Mouse (Mus musculus): ENCODE measurements at regions not wholly inside any gene's neighbourhood (a gene's known extent, or its start where the extent isn't known, plus 50 kb on each side); places are given as distances from the start of the nearest gene placed in this dataset.
"Not testable (repeated sequence)": the region's sequence is repeated elsewhere in the genome, so short reads cannot be mapped to it uniquely, and the experiment has no call there.

GRCm38 (mm10) chr12:51174906-51175756 is 172.7 kb upstream of the G2e3 start:
- H3K4me3 ChIP-seq (ENCODE audit: control insufficient read depth, low read depth, low read length), result no peak overlapping the region

DNA sequence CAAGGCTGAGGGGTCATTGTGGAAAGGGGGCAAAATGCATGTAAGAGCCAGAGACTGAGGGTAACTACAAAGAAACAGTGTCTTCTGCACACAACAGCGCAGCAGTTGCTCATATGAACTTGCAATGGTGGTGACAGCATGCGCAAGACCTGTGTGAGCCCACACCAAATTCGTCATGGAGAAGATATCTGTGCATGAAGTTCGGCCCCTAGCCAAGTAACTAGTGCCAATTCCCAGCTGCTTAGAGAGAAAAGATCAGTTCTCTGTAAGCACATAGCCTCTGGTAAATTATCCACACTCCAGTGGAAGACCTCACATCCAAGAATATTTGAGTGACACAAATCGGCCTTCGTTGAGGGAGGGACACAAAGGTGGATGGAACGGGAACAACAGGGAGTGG is 182.7 kb upstream of the G2e3 start:
- Histone ChIP-seq H3K27me3 (ENCODE audit: control insufficient read depth, insufficient read depth, low read length) (no peaks in the 10 kb centered on the region), H3K4me3 (ENCODE audit: control insufficient read depth, low read depth, low read length) (no peak overlapping the region), H3K27ac (ENCODE audit: control insufficient read depth, insufficient read depth, low read depth, low read length) (no peak overlapping the region), H3K4me1 (ENCODE audit: control insufficient read depth, insufficient read depth, low read length) (no peaks in the 10 kb centered on the region), H3K36me3 (ENCODE audit: control insufficient read depth, insufficient read depth, low read length) (no peaks in the 10 kb centered on the region)
- no peak for TF ChIP-seq CTCF (IDR thresholded peaks at IDR 0.05; ENCODE audit: control insufficient read depth, insufficient read depth, insufficient replicate concordance, low read depth, low read length)
- TF ChIP-seq POLR2A (IDR thresholded peaks at IDR 0.05; ENCODE audit: control insufficient read depth, low read depth, low read length), result no peak

More at GRCm38 (mm10) chr12:51174906-51175756, 172.7 kb upstream of the G2e3 start:
- TF ChIP-seq CTCF (IDR thresholded peaks at IDR 0.05; ENCODE audit: control insufficient read depth, insufficient read depth, insufficient replicate concordance, low read depth, low read length) (no peak), POLR2A (IDR thresholded peaks at IDR 0.05; ENCODE audit: control insufficient read depth, low read depth, low read length) (no peak)
- Histone ChIP-seq H3K36me3 (ENCODE audit: control insufficient read depth, insufficient read depth, low read length) (no peaks in the 10 kb centered on the region), H3K27ac (ENCODE audit: control insufficient read depth, insufficient read depth, low read depth, low read length) (no peak overlapping the region), H3K4me1 (ENCODE audit: control insufficient read depth, insufficient read depth, low read length) (no peaks in the 10 kb centered on the region), H3K27me3 (ENCODE audit: control insufficient read depth, insufficient read depth, low read length) (no peaks in the 10 kb centered on the region)

DNA sequence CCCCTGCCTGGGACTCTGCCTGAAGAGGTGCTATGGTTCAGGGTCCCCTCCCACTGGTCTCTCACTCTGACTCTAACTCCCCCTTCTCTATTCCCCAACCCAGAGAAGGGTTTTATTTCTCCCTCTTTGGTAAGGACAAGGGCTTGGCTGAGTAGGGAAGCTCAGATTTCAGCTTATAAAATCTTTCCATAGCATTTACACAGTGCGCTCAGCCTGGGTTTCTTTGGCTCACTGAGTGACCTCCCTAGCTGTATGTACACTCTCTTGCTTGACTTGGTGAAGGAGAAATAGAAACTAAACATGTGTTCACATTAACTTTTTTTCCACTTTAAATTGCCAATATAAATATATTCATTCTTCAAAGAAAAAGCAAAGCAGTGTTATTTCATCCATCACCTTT is 186.9 kb upstream of the G2e3 start:
- no peak overlapping the region for H3K4me3 ChIP-seq (ENCODE audit: control insufficient read depth, low read depth, low read length)
- TF ChIP-seq POLR2A (IDR thresholded peaks at IDR 0.05; ENCODE audit: control insufficient read depth, low read depth, low read length) (no peak), CTCF (IDR thresholded peaks at IDR 0.05; ENCODE audit: control insufficient read depth, insufficient read depth, insufficient replicate concordance, low read depth, low read length) (no peak)
- H3K27me3 ChIP-seq (ENCODE audit: control insufficient read depth, insufficient read depth, low read length), result no peaks in the 10 kb centered on the region
- H3K36me3 ChIP-seq (ENCODE audit: control insufficient read depth, insufficient read depth, low read length), result no peaks in the 10 kb centered on the region
- H3K27ac ChIP-seq (ENCODE audit: control insufficient read depth, insufficient read depth, low read depth, low read length), result no peak overlapping the region
- H3K4me1 ChIP-seq (ENCODE audit: control insufficient read depth, insufficient read depth, low read length), result peaks cover 2% of the 10 kb centered on the region; the same call in 1 of the 2 replicates

GRCm38 (mm10) chr12:51160122-51160521 is 187.7 kb upstream of the G2e3 start:
- H3K4me1 ChIP-seq (ENCODE audit: control insufficient read depth, insufficient read depth, low read length), result peaks cover 2% of the 10 kb centered on the region; the same call in 1 of the 2 replicates
- H3K36me3 ChIP-seq (ENCODE audit: control insufficient read depth, insufficient read depth, low read length), result no peaks in the 10 kb centered on the region
- H3K27ac ChIP-seq (ENCODE audit: control insufficient read depth, insufficient read depth, low read depth, low read length), result no peak overlapping the region
- H3K27me3 ChIP-seq (ENCODE audit: control insufficient read depth, insufficient read depth, low read length), result no peaks in the 10 kb centered on the region
- TF ChIP-seq CTCF (IDR thresholded peaks at IDR 0.05; ENCODE audit: control insufficient read depth, insufficient read depth, insufficient replicate concordance, low read depth, low read length), result no peak
- TF ChIP-seq POLR2A (IDR thresholded peaks at IDR 0.05; ENCODE audit: control insufficient read depth, low read depth, low read length), result no peak
- no peak overlapping the region for H3K4me3 ChIP-seq (ENCODE audit: control insufficient read depth, low read depth, low read length)

DNA sequence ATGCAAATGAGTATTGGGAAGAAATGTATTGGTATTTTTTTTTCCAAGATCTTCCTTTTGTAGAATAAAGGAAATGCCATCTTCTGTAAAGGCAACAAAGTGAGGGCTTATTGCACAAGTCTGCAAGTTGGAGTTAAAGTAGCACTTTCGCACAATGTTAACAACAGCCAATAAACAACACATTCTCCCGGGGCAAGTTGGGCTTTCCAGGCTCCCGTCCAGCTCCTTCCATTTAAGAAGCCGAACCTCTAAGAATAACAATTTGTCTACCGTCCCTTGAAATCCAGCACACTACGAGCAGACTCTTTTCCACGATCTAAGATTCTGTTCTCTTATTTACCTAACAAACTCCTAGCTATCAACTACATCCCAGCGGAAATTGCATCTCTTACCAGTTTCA is 199.9 kb upstream of the G2e3 start:
- no peaks in the 10 kb centered on the region for H3K4me1 ChIP-seq (ENCODE audit: control insufficient read depth, insufficient read depth, low read length)
- TF ChIP-seq CTCF (IDR thresholded peaks at IDR 0.05; ENCODE audit: control insufficient read depth, insufficient read depth, insufficient replicate concordance, low read depth, low read length) (no peak), POLR2A (IDR thresholded peaks at IDR 0.05; ENCODE audit: control insufficient read depth, low read depth, low read length) (no peak)
- H3K27ac ChIP-seq (ENCODE audit: control insufficient read depth, insufficient read depth, low read depth, low read length), result no peak overlapping the region
- no peaks in the 10 kb centered on the region for H3K27me3 ChIP-seq (ENCODE audit: control insufficient read depth, insufficient read depth, low read length)
- no peak overlapping the region for H3K4me3 ChIP-seq (ENCODE audit: control insufficient read depth, low read depth, low read length)
- H3K36me3 ChIP-seq (ENCODE audit: control insufficient read depth, insufficient read depth, low read length), result no peaks in the 10 kb centered on the region

- Histone ChIP-seq H3K4me1 (ENCODE audit: control insufficient read depth, insufficient read depth, low read length) (no peaks in the 10 kb centered on the region), H3K27ac (ENCODE audit: control insufficient read depth, insufficient read depth, low read depth, low read length) (no peak overlapping the region), H3K36me3 (ENCODE audit: control insufficient read depth, insufficient read depth, low read length) (no peaks in the 10 kb centered on the region), H3K4me3 (ENCODE audit: control insufficient read depth, low read depth, low read length) (no peak overlapping the region), H3K27me3 (ENCODE audit: control insufficient read depth, insufficient read depth, low read length) (no peaks in the 10 kb centered on the region)
- TF ChIP-seq POLR2A (IDR thresholded peaks at IDR 0.05; ENCODE audit: control insufficient read depth, low read depth, low read length) (no peak), CTCF (IDR thresholded peaks at IDR 0.05; ENCODE audit: control insufficient read depth, insufficient read depth, insufficient replicate concordance, low read depth, low read length) (no peak)
Observed at GRCm38 (mm10) chr12:51143840-51144239, 204.0 kb upstream of the G2e3 start.

DNA sequence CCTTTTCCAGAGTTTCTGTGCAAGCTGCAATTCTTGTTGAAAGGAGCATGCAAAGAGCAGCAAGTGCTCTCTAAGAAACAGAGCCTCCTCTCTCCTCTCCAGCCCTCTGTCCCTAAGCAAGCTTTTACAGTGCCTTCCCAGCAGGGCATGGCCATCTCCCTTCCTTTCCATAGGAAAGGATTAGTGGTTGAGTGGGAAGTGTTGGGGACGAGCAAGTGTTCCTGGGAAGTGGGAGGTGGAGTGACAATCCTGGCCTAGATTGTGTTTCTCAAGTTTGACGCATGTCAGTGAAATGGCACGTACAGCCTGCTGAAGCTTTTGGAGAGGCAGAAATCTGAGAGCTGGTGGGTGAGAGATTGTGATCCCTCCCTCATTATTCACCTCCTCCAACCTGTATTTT is 204.7 kb upstream of the G2e3 start:
- TF ChIP-seq POLR2A (IDR thresholded peaks at IDR 0.05; ENCODE audit: control insufficient read depth, low read depth, low read length) (no peak), CTCF (IDR thresholded peaks at IDR 0.05; ENCODE audit: control insufficient read depth, insufficient read depth, insufficient replicate concordance, low read depth, low read length) (no peak)
- Histone ChIP-seq H3K4me1 (ENCODE audit: control insufficient read depth, insufficient read depth, low read length) (no peaks in the 10 kb centered on the region), H3K27me3 (ENCODE audit: control insufficient read depth, insufficient read depth, low read length) (no peaks in the 10 kb centered on the region), H3K4me3 (ENCODE audit: control insufficient read depth, low read depth, low read length) (no peak overlapping the region), H3K36me3 (ENCODE audit: control insufficient read depth, insufficient read depth, low read length) (no peaks in the 10 kb centered on the region), H3K27ac (ENCODE audit: control insufficient read depth, insufficient read depth, low read depth, low read length) (no peak overlapping the region)

- not testable (repeated sequence) for H3K27me3 ChIP-seq (ENCODE audit: control insufficient read depth, insufficient read depth, low read length); H3K4me1 ChIP-seq (ENCODE audit: control insufficient read depth, insufficient read depth, low read length); H3K36me3 ChIP-seq (ENCODE audit: control insufficient read depth, insufficient read depth, low read length); H3K4me3 ChIP-seq (ENCODE audit: control insufficient read depth, low read depth, low read length); H3K27ac ChIP-seq (ENCODE audit: control insufficient read depth, insufficient read depth, low read depth, low read length)
Observed at GRCm38 (mm10) chr12:51133676-51134075, 214.2 kb upstream of the G2e3 start.
